Mouse (Mus musculus): Measurements from ENCODE around the gene Mcmbp. TPM values are rescaled to one million over a fixed set of nuclear protein-coding genes. Genes with fewer than 3 reads are reported as not detected.

The Mcmbp gene
- 78.1 and 87.9 TPM in 2 replicates for polyA plus RNA-seq (2014; fragmentation: Nextera tagmentation; extraction: Ambion mirVana)

DNA sequence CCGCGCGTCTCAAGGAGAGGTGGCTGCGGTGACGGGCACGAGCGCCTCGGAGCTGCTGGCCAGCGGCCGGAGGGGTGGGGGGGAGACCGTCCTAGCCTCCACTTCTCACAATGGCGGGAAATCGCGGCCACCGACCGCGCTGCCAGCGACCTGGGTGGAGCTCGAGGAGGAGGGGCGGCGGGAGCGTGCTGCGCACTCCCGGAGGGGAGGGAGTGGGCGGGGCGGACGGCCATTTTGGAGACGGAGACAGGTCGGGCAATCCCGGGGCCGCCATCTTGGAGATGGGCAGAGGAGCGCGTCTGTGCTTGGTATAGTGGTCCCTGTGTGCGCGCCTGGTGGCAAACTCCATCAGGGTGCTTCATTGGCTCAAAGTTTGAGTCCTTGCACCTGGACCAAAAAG lies at the start of gene Mcmbp:
TSS of gene Mcmbp (minus strand) at position 162 of the 400 bp plus-strand sequence.
- ATAC-seq (ENCODE audit: low FRiP score, low TSS enrichment) = peak; percentile 88
- H3K27ac ChIP-seq (ENCODE audit: low read depth, low read length) = peak within 1 kb of the TSS; percentile 87; the same call in 1 of the 2 replicates
- peaks cover 19% of the 10 kb centered on the region for H3K4me1 ChIP-seq (ENCODE audit: control insufficient read depth, insufficient read depth, low read length)
- peak within 1 kb of the TSS; percentile 98 for H3K4me3 ChIP-seq (ENCODE audit: low read length)
- WGBS = under 1% methylated on average over 28 of the region's 35 CpGs
- peak within 1 kb of the TSS; percentile 90 for H3K4me2 ChIP-seq (replicated peaks; ENCODE audit: low read depth, low read length)
- no peaks in the 10 kb centered on the region for H3K27me3 ChIP-seq (ENCODE audit: control insufficient read depth, insufficient read depth, low read length)
- no peaks in the 10 kb centered on the region for H3K9me3 ChIP-seq (ENCODE audit: control insufficient read depth, low read length)
- H3K36me3 ChIP-seq (ENCODE audit: control insufficient read depth, insufficient read depth, low read length) = no peaks in the 10 kb centered on the region
- peak within 1 kb of the TSS; percentile 98 for H3K9ac ChIP-seq (ENCODE audit: low read depth, low read length)

DNA sequence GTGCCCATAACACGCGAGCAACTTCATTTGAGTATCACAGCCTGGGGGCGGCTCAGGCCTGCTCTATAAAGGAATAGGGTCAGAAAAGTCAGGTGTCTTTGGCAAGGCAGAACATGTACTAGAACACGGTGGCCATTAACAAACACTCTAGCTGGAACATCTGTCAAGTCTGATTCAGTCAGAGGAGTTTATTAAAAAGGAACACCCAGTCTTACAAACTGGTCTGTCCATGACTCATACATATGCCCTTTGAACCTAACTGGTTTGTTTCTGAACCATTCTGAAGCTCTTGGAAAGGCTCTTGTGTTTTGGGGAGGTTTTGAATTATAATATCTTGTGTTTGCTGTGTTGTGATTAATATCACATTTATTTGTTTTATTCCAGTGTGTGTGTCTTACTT lies 49.8 kb upstream of the Mcmbp start:
- no peaks in the 10 kb centered on the region for H3K4me1 ChIP-seq (ENCODE audit: control insufficient read depth, insufficient read depth, low read length)
- no peak for ATAC-seq (ENCODE audit: low FRiP score, low TSS enrichment)
- H3K9me3 ChIP-seq (ENCODE audit: control insufficient read depth, low read length) = no peaks in the 10 kb centered on the region
- H3K36me3 ChIP-seq (ENCODE audit: control insufficient read depth, insufficient read depth, low read length) = peaks cover 8% of the 10 kb centered on the region
- H3K27ac ChIP-seq (ENCODE audit: low read depth, low read length) = no peak overlapping the region
- no peak overlapping the region for H3K4me2 ChIP-seq (replicated peaks; ENCODE audit: low read depth, low read length)
- no peak overlapping the region for H3K4me3 ChIP-seq (ENCODE audit: low read length)
- no peak overlapping the region for H3K9ac ChIP-seq (ENCODE audit: low read depth, low read length)
- WGBS = 81% methylated on average over 4 of the region's 4 CpGs
- no peaks in the 10 kb centered on the region for H3K27me3 ChIP-seq (ENCODE audit: control insufficient read depth, insufficient read depth, low read length)

- Histone ChIP-seq H3K9ac (ENCODE audit: low read depth, low read length) (no peak overlapping the region), H3K4me1 (ENCODE audit: control insufficient read depth, insufficient read depth, low read length) (no peaks in the 10 kb centered on the region), H3K4me2 (replicated peaks; ENCODE audit: low read depth, low read length) (no peak overlapping the region), H3K9me3 (ENCODE audit: control insufficient read depth, low read length) (no peaks in the 10 kb centered on the region), H3K36me3 (ENCODE audit: control insufficient read depth, insufficient read depth, low read length) (peaks cover 72% of the 10 kb centered on the region), H3K4me3 (ENCODE audit: low read length) (no peak overlapping the region), H3K27me3 (ENCODE audit: control insufficient read depth, insufficient read depth, low read length) (no peaks in the 10 kb centered on the region), H3K27ac (ENCODE audit: low read depth, low read length) (no peak overlapping the region)
- 90% methylated on average over 3 of the region's 3 CpGs for WGBS
- no peak for ATAC-seq (ENCODE audit: low FRiP score, low TSS enrichment)
Observed at GRCm38 (mm10) chr7:128781846-128782245, 41.6 kb upstream of the Mcmbp start.

- 54% methylated on average over 6 of the region's 6 CpGs for WGBS
- Histone ChIP-seq H3K9ac (ENCODE audit: low read depth, low read length) (no peak overlapping the region), H3K9me3 (ENCODE audit: control insufficient read depth, low read length) (no peaks in the 10 kb centered on the region), H3K4me1 (ENCODE audit: control insufficient read depth, insufficient read depth, low read length) (no peaks in the 10 kb centered on the region), H3K36me3 (ENCODE audit: control insufficient read depth, insufficient read depth, low read length) (peaks cover 82% of the 10 kb centered on the region), H3K27me3 (ENCODE audit: control insufficient read depth, insufficient read depth, low read length) (no peaks in the 10 kb centered on the region), H3K27ac (ENCODE audit: low read depth, low read length) (no peak overlapping the region), H3K4me3 (ENCODE audit: low read length) (no peak overlapping the region), H3K4me2 (replicated peaks; ENCODE audit: low read depth, low read length) (no peak overlapping the region)
- peak; percentile 69; the same call in 1 of the 2 replicates for ATAC-seq (ENCODE audit: low FRiP score, low TSS enrichment)
Observed at GRCm38 (mm10) chr7:128779305-128779704, 39.0 kb upstream of the Mcmbp start.

- no peak overlapping the region for H3K9ac ChIP-seq (ENCODE audit: low read depth, low read length)
- H3K36me3 ChIP-seq (ENCODE audit: control insufficient read depth, insufficient read depth, low read length) = peaks cover 93% of the 10 kb centered on the region
- no peak overlapping the region for H3K4me3 ChIP-seq (ENCODE audit: low read length)
- no peak for ATAC-seq (ENCODE audit: low FRiP score, low TSS enrichment)
- no peak overlapping the region for H3K27ac ChIP-seq (ENCODE audit: low read depth, low read length)
- H3K4me1 ChIP-seq (ENCODE audit: control insufficient read depth, insufficient read depth, low read length) = no peaks in the 10 kb centered on the region
- H3K9me3 ChIP-seq (ENCODE audit: control insufficient read depth, low read length) = no peaks in the 10 kb centered on the region
- WGBS = 85% methylated on average over 6 of the region's 6 CpGs
- H3K4me2 ChIP-seq (replicated peaks; ENCODE audit: low read depth, low read length) = no peak overlapping the region
- no peaks in the 10 kb centered on the region for H3K27me3 ChIP-seq (ENCODE audit: control insufficient read depth, insufficient read depth, low read length)
Observed at GRCm38 (mm10) chr7:128777201-128777600, 36.9 kb upstream of the Mcmbp start.

DNA sequence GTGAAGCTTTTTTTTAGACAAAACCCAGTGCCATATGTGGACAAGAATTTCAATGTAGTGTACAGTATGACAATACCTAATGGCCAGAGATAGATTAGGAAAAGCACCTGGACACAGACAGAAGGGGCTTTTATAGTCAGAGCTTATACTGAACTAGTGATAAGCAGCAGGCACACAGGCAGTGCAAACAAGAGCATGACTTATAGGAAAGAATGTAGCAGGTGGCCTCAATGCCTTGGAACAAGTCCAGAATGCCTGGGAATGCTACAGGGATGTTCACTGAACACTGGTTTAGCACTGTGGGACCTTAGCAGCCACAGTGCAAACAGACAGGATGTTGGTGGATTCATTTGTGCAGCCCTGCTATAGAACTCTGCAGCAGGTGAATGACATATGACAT lies 26.4 kb upstream of the Mcmbp start:
- Histone ChIP-seq H3K4me1 (ENCODE audit: control insufficient read depth, insufficient read depth, low read length) (no peaks in the 10 kb centered on the region), H3K9me3 (ENCODE audit: control insufficient read depth, low read length) (no peaks in the 10 kb centered on the region), H3K27ac (ENCODE audit: low read depth, low read length) (no peak overlapping the region), H3K27me3 (ENCODE audit: control insufficient read depth, insufficient read depth, low read length) (no peaks in the 10 kb centered on the region), H3K36me3 (ENCODE audit: control insufficient read depth, insufficient read depth, low read length) (peaks cover 85% of the 10 kb centered on the region), H3K4me2 (replicated peaks; ENCODE audit: low read depth, low read length) (no peak overlapping the region), H3K9ac (ENCODE audit: low read depth, low read length) (no peak overlapping the region), H3K4me3 (ENCODE audit: low read length) (no peak overlapping the region)
- no peak for ATAC-seq (ENCODE audit: low FRiP score, low TSS enrichment)

- no peaks in the 10 kb centered on the region for H3K4me1 ChIP-seq (ENCODE audit: control insufficient read depth, insufficient read depth, low read length)
- H3K36me3 ChIP-seq (ENCODE audit: control insufficient read depth, insufficient read depth, low read length) = peaks cover 88% of the 10 kb centered on the region
- no peak overlapping the region for H3K9ac ChIP-seq (ENCODE audit: low read depth, low read length)
- no peak overlapping the region for H3K4me3 ChIP-seq (ENCODE audit: low read length)
- H3K4me2 ChIP-seq (replicated peaks; ENCODE audit: low read depth, low read length) = no peak overlapping the region
- no peaks in the 10 kb centered on the region for H3K9me3 ChIP-seq (ENCODE audit: control insufficient read depth, low read length)
- H3K27ac ChIP-seq (ENCODE audit: low read depth, low read length) = no peak overlapping the region
- no peak for ATAC-seq (ENCODE audit: low FRiP score, low TSS enrichment)
- WGBS = 93% methylated on average over 4 of the region's 4 CpGs
- no peaks in the 10 kb centered on the region for H3K27me3 ChIP-seq (ENCODE audit: control insufficient read depth, insufficient read depth, low read length)
Observed at GRCm38 (mm10) chr7:128758948-128759347, 18.7 kb upstream of the Mcmbp start.

DNA sequence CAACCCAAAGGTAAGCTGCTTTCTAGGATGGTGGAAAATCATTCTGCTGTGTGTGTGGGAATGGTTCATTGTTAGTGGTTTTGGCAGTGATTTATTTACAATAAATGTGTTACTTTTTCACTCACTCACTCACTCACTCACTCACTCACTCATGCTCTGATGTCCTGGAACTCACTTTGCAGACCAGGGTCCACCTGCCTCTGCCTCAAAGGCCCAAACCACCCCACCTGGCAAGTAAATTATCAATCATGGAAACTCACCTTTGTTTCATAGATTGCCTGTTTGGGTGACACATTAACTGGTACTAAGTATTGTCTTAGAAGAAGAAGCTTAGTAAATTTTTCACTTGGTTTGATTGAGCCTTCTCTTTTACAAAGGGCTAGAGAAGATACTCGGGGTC lies 15.1 kb upstream of the Mcmbp start:
- ATAC-seq (ENCODE audit: low FRiP score, low TSS enrichment) = no peak
- no peaks in the 10 kb centered on the region for H3K27me3 ChIP-seq (ENCODE audit: control insufficient read depth, insufficient read depth, low read length)
- no peaks in the 10 kb centered on the region for H3K9me3 ChIP-seq (ENCODE audit: control insufficient read depth, low read length)
- H3K4me3 ChIP-seq (ENCODE audit: low read length) = no peak overlapping the region
- H3K4me2 ChIP-seq (replicated peaks; ENCODE audit: low read depth, low read length) = no peak overlapping the region
- H3K27ac ChIP-seq (ENCODE audit: low read depth, low read length) = no peak overlapping the region
- H3K36me3 ChIP-seq (ENCODE audit: control insufficient read depth, insufficient read depth, low read length) = peaks cover 87% of the 10 kb centered on the region
- 88% methylated on average over 1 of the region's 1 CpGs for WGBS
- H3K4me1 ChIP-seq (ENCODE audit: control insufficient read depth, insufficient read depth, low read length) = no peaks in the 10 kb centered on the region
- H3K9ac ChIP-seq (ENCODE audit: low read depth, low read length) = no peak overlapping the region

GRCm38 (mm10) chr7:128752012-128752411 lies 11.7 kb upstream of the Mcmbp start:
- no peak for ATAC-seq (ENCODE audit: low FRiP score, low TSS enrichment)
- Histone ChIP-seq H3K4me2 (replicated peaks; ENCODE audit: low read depth, low read length) (no peak overlapping the region), H3K9ac (ENCODE audit: low read depth, low read length) (no peak overlapping the region), H3K27ac (ENCODE audit: low read depth, low read length) (no peak overlapping the region), H3K9me3 (ENCODE audit: control insufficient read depth, low read length) (no peaks in the 10 kb centered on the region), H3K4me1 (ENCODE audit: control insufficient read depth, insufficient read depth, low read length) (peaks cover 11% of the 10 kb centered on the region), H3K4me3 (ENCODE audit: low read length) (no peak overlapping the region), H3K27me3 (ENCODE audit: control insufficient read depth, insufficient read depth, low read length) (no peaks in the 10 kb centered on the region), H3K36me3 (ENCODE audit: control insufficient read depth, insufficient read depth, low read length) (peaks cover 63% of the 10 kb centered on the region)
- 95% methylated on average over 4 of the region's 4 CpGs for WGBS

All from kidney, embryonic 14.5 days (tissue).